Mouse (Mus musculus) testis, postnatal 10 days (tissue): ENCODE measurements at regions not wholly inside any gene's neighbourhood (a gene's known extent, or its start where the extent isn't known, plus 50 kb on each side); places are given as distances from the start of the nearest gene placed in this dataset.

Experiments used
- DNase-seq: peaks from one replicate; pipeline ENCODE4 v3.0.0; 2021; ENCODE audit warnings: low spot score

GRCm38 (mm10) chr5:100982573-100982936 lies 137.0 kb downstream of the Gpat3 start:
- no peak for DNase-seq

- no peak for DNase-seq
Measured at GRCm38 (mm10) chr5:100981849-100982572, 136.5 kb downstream of the Gpat3 start.

- DNase-seq = no peak
Measured at GRCm38 (mm10) chr5:100976736-100977135, 131.2 kb downstream of the Gpat3 start.

- no peak for DNase-seq
Measured at GRCm38 (mm10) chr5:100951210-100951609, 105.7 kb downstream of the Gpat3 start.
